Mouse (Mus musculus) forebrain, embryonic 12.5 days (tissue): ENCODE data around the gene Il17c. TPM values are rescaled to one million over a fixed set of nuclear protein-coding genes. Genes with fewer than 3 reads are reported as not detected.

Source experiments
- ATAC-seq: fragments of 200-750 bp; cut with Nextera tagmentation; 2 replicates; pipeline ENCODE4 v1.8.0; 2017; ENCODE audit warnings: moderate TSS enrichment; ENCODE audit not compliant: low FRiP score
- H3K27ac ChIP-seq: fragments of 300-500 bp; sonication (generic); 2 replicates; pipeline ENCODE4 v1.5.1; 2016; ENCODE audit warnings: mild to moderate bottlenecking
- H3K27me3 ChIP-seq: fragments of 300-500 bp; sonication (generic); 2 replicates; pipeline ENCODE4 v1.6.1; 2016; ENCODE audit warnings: mild to moderate bottlenecking
- H3K36me3 ChIP-seq: fragments of 300-500 bp; sonication (generic); replicated peaks from 2 replicates; pipeline ENCODE4 v1.6.1; 2016; ENCODE audit warnings: mild to moderate bottlenecking
- H3K4me1 ChIP-seq: fragments of 300-500 bp; sonication (generic); 2 replicates; pipeline ENCODE4 v1.6.1; 2016
- H3K4me2 ChIP-seq: fragments of 300-500 bp; sonication (generic); 2 replicates; pipeline ENCODE4 v1.6.1; 2016; ENCODE audit warnings: mild to moderate bottlenecking, moderate library complexity
- H3K4me3 ChIP-seq: fragments of 300-500 bp; sonication (generic); replicated peaks from 2 replicates; pipeline ENCODE4 v1.5.1; 2016; ENCODE audit warnings: mild to moderate bottlenecking
- H3K9ac ChIP-seq: fragments of 300-500 bp; sonication (generic); 2 replicates; pipeline ENCODE4 v1.6.1; 2016; ENCODE audit warnings: mild to moderate bottlenecking
- H3K9me3 ChIP-seq: fragments of 300-500 bp; sonication (generic); 2 replicates; pipeline ENCODE4 v1.6.1; 2016
- WGBS: fragments of 180-500 bp; shearing (Covaris S2); methylation state at CpG from one replicate; pipeline ENCODE4 v1.1.7; 2016; 5-methylcytosine and 5-hydroxymethylcytosine counted together
- microRNA-seq: library from miRNA; unstranded; fragments of <30 nt; microRNA quantifications from one replicate; pipeline ENCODE4, GENCODE M21; 2017
- polyA plus RNA-seq: library from polyadenylated mRNA; unstranded; fragments of >200 nt; fragmentation: Nextera tagmentation; extraction: Ambion mirVana; gene quantifications from 2 replicates; pipeline ENCODE4 v1.2.1, GENCODE M21; 2016

Gene Il17c
- polyA plus RNA-seq, 1 experiment from 2014 or later, result not detected

- Histone ChIP-seq H3K36me3 (peaks cover 25% of the 10 kb centered on the region), H3K4me1 (peaks cover 15% of the 10 kb centered on the region), H3K27me3 (peaks cover 52% of the 10 kb centered on the region), H3K9me3 (no peaks in the 10 kb centered on the region), H3K4me2 (no peak overlapping the region), H3K4me3 (no peak overlapping the region), H3K27ac (no peak overlapping the region), H3K9ac (no peak overlapping the region)
- ATAC-seq, result no peak
- 71% methylated on average over 12 of the region's 12 CpGs for WGBS
These were observed 42.1 kb downstream of the Il17c start for GRCm38 (mm10) chr8:122463651-122464640.

DNA sequence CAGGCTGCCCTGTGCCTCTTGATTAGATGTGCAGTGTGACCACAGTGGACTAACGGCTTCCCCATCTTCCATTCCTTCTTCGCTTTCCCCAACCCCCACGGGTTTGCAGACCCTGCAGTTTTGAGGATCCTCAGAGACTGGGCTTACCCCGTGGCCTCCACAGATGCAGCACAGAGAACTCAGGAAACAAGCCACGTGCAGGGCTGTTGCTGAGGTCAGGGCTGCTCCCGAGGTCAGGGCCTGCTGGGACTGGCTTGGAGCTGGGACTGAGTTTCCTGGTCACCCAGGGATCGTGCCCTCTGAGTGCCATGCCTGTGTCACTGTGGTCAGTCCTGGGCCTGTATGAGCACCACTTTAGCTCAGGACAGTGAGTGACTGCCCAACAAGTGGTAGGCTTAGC lies 43.2 kb downstream of the Il17c start:
- 73% methylated on average over 7 of the region's 7 CpGs for WGBS

DNA sequence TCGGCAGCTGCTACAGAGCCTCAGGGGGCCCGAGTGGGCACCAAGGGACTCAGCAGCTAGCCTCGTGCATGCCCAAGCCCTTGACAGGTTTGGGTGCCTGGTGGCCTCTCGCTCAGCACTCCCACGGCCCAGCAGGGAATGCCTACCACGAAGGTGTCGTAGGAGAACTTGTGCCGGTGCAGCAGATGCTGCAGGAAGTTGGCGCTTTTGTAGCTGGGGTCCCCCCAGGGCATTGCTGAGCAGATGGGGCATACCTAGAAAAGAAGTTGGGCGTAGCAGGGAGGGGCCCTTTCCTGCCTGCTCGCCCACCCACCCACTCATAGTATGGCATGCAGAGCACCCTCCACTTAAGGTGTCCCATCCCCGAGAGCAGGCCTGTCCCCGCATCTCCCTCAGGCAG lies 46.0 kb downstream of the Il17c start:
- H3K9ac ChIP-seq, result no peak overlapping the region
- peaks cover 14% of the 10 kb centered on the region for H3K27me3 ChIP-seq
- no peak for ATAC-seq
- 92% methylated on average over 13 of the region's 13 CpGs for WGBS
- no peak overlapping the region for H3K27ac ChIP-seq
- H3K4me2 ChIP-seq, result no peak overlapping the region
- no peaks in the 10 kb centered on the region for H3K4me1 ChIP-seq
- H3K4me3 ChIP-seq, result no peak overlapping the region
- H3K9me3 ChIP-seq, result no peaks in the 10 kb centered on the region
- peaks cover 43% of the 10 kb centered on the region for H3K36me3 ChIP-seq

More for the DNA sequence above, 43.2 kb downstream of the Il17c start:
- no peak overlapping the region for H3K4me2 ChIP-seq
- H3K4me3 ChIP-seq, result no peak overlapping the region
- peaks cover 13% of the 10 kb centered on the region for H3K4me1 ChIP-seq
- no peaks in the 10 kb centered on the region for H3K9me3 ChIP-seq
- peaks cover 42% of the 10 kb centered on the region for H3K27me3 ChIP-seq
- H3K36me3 ChIP-seq, result peaks cover 35% of the 10 kb centered on the region
- no peak for ATAC-seq
- no peak overlapping the region for H3K9ac ChIP-seq
- no peak overlapping the region for H3K27ac ChIP-seq

DNA sequence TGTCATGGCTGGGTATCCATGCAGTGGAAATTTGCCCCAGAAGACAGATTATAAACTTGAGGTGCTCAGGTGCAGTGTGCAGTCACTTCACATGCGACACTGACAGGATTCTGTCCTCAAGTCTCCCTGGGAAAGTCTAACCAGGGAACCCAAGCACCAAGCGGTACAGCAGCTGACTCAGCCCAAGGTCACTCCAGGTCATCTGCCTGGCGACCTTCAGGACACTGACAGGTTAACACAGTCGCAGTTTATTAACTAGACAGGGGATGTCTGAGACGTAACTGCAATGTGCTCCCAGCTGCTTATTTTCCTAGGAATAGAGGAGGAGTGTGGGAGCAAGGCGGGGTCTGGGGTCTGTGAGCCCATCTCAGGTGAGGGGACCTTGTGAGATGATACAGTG lies 47.6 kb downstream of the Il17c start:
- no peak overlapping the region for H3K9ac ChIP-seq
- no peak overlapping the region for H3K4me3 ChIP-seq
- H3K4me2 ChIP-seq, result no peak overlapping the region
- no peaks in the 10 kb centered on the region for H3K9me3 ChIP-seq
- 85% methylated on average over 6 of the region's 6 CpGs for WGBS
- no peak overlapping the region for H3K27ac ChIP-seq
- H3K36me3 ChIP-seq, result peaks cover 56% of the 10 kb centered on the region
- peaks cover 4% of the 10 kb centered on the region for H3K4me1 ChIP-seq
- no peak for ATAC-seq
- no peaks in the 10 kb centered on the region for H3K27me3 ChIP-seq

GRCm38 (mm10) chr8:122469965-122470364 lies 48.1 kb downstream of the Il17c start:
- no peak overlapping the region for H3K9ac ChIP-seq
- H3K4me1 ChIP-seq, result peaks cover 9% of the 10 kb centered on the region
- ATAC-seq, result no peak
- no peak overlapping the region for H3K4me3 ChIP-seq
- H3K36me3 ChIP-seq, result peaks cover 56% of the 10 kb centered on the region
- WGBS, result 94% methylated on average over 10 of the region's 10 CpGs
- H3K4me2 ChIP-seq, result no peak overlapping the region
- H3K27ac ChIP-seq, result no peak overlapping the region
- no peaks in the 10 kb centered on the region for H3K9me3 ChIP-seq
- no peaks in the 10 kb centered on the region for H3K27me3 ChIP-seq

GRCm38 (mm10) chr8:122470691-122471090 lies 48.9 kb downstream of the Il17c start:
- Histone ChIP-seq H3K9me3 (no peaks in the 10 kb centered on the region), H3K36me3 (peaks cover 56% of the 10 kb centered on the region), H3K27ac (no peak overlapping the region), H3K4me3 (no peak overlapping the region), H3K4me1 (peaks cover 13% of the 10 kb centered on the region), H3K9ac (no peak overlapping the region), H3K4me2 (no peak overlapping the region), H3K27me3 (no peaks in the 10 kb centered on the region)
- ATAC-seq, result no peak
- WGBS, result 81% methylated on average over 5 of the region's 5 CpGs

Small RNA genes lying within 50 kb of the gene (microRNA-seq; reads per million reads assigned to microRNA genes)
- not detected for gene Gm24366

Other genes with a start within 250 kb of the Il17c start
- gene Zfpm1, start 139.9 kb upstream of the Il17c start, polyA plus RNA-seq, result 0.82 and 1.2 TPM in 2 replicates
- gene Trhr2, start 61.3 kb upstream of the Il17c start, polyA plus RNA-seq, result not detected in 2 replicates
- 71.8 and 75.5 TPM in 2 replicates for gene Zc3h18, start 45.4 kb upstream of the Il17c start, polyA plus RNA-seq
- gene Cyba, start 10.9 kb downstream of the Il17c start, polyA plus RNA-seq, result 37.8 and 42.6 TPM in 2 replicates
- 39.3 and 42.6 TPM in 2 replicates for gene Mvd, start 21.4 kb downstream of the Il17c start, polyA plus RNA-seq
- 0.15 TPM in 1 of 2 replicates, not detected in the other for gene Snai3, start 38.7 kb downstream of the Il17c start, polyA plus RNA-seq
- gene Rnf166, start 54.0 kb downstream of the Il17c start, polyA plus RNA-seq, result 35.1 and 35.4 TPM in 2 replicates
- 79.6 and 83.2 TPM in 2 replicates for gene Ctu2, start 54.1 kb downstream of the Il17c start, polyA plus RNA-seq
- 4.7 and 4.9 TPM in 2 replicates for gene Piezo1, start 129.3 kb downstream of the Il17c start, polyA plus RNA-seq
- gene Cdt1, start 146.0 kb downstream of the Il17c start, polyA plus RNA-seq, result 43.7 and 46.0 TPM in 2 replicates
- gene Aprt, start 154.9 kb downstream of the Il17c start, polyA plus RNA-seq, result 170 and 188 TPM in 2 replicates
- gene Galns, start 189.4 kb downstream of the Il17c start, polyA plus RNA-seq, result 4.2 and 5.0 TPM in 2 replicates
- gene Trappc2l, start 189.6 kb downstream of the Il17c start, polyA plus RNA-seq, result 42.2 and 44.2 TPM in 2 replicates
- gene Pabpn1l, start 200.7 kb downstream of the Il17c start, polyA plus RNA-seq, result not detected in 2 replicates